Mouse (Mus musculus) frontal cortex, adult 2 months (tissue): ENCODE results near the gene Cdca5. TPM values are rescaled to one million over a fixed set of nuclear protein-coding genes. Genes with fewer than 3 reads are reported as not detected.
"Not testable (repeated sequence)": the region's sequence is repeated elsewhere in the genome, so short reads cannot be mapped to it uniquely, and the experiment has no call there.

Experiments used
- DNase-seq, 2 experiments: peaks; one replicate each; pipeline ENCODE4 v3.0.0; 2022; ENCODE audit warnings: low spot score in 1 of 2; ENCODE audit errors: extremely low spot score in 1 of 2
- polyA plus RNA-seq: library from polyadenylated mRNA; depleted of rRNA; stranded (reverse); fragments of >200 nt; gene quantifications from 2 replicates; pipeline ENCODE4 v1.2.3, GENCODE M21; 2012; rRNA removed

The Cdca5 gene
- 0.22 and 0.46 TPM in 2 replicates for polyA plus RNA-seq

DNA sequence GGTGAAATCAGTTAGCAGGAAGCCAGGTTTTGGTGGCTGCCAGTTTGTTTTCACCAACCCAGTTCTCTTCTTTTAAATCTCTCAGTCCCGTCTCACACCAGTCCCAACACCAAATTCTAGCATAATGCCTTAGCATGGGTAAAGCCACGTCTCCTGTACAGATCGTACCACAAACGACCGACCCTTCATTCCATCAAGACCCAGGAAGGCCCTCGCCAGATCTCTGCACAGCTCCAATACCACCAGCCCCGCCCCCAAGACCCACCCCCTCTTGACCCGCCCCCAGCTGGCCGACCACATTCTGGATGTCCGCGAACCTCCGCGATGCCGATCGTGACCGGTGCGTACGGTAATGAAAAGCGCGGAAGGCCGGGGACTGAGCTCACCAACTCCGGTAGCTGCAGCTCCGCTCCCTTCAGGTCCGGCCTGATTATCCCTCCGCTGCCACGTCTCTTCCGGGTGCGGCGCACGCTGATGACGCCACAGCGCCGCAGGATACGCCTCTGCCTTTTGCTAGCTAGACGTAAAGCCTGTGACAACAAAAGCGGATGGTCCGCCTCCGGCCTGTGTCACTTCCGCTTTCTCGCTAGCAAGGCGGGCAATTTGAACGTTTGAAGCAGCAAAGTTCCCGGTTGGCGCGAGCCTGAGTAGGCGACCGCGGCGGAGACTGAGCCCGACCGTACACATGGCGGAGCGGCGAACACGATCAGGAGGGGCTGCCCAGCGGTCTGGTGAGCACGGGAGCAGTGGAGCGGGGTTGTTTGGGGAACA is at the start of gene Cdca5, which contains the start of gene Zfpl1:
Cdca5 (plus strand) TSS at position 506 of the 771 bp plus-strand sequence.
Zfpl1 (minus strand) TSS at position 479 of the 771 bp plus-strand sequence.
- peak; percentile 96 to 98 for DNase-seq

- no peak for DNase-seq
Observed at GRCm38 (mm10) chr19:6035966-6036585, 48.7 kb upstream of the Cdca5 start.

- DNase-seq: no peak
Observed at GRCm38 (mm10) chr19:6037695-6038094, 47.1 kb upstream of the Cdca5 start.

DNA sequence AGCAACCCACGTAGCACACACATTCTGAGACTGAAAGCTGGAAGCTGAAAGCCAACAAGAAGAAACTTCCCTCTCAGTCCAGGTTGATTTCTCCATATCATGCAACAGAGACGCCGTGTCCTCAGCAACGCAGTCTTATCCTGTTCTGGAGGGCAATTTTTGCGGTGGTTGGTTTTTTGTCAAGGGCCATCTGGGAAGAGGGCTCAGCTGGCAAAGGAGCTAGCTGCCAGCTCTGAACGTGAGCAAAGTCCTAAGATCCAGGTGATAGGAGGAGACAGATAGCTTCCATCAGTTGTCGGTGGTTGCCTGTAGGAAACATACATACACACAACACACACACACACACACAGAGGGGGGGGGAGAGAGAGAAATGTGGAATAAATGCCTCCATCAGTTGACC is 46.5 kb upstream of the Cdca5 start:
- DNase-seq: no peak

DNA sequence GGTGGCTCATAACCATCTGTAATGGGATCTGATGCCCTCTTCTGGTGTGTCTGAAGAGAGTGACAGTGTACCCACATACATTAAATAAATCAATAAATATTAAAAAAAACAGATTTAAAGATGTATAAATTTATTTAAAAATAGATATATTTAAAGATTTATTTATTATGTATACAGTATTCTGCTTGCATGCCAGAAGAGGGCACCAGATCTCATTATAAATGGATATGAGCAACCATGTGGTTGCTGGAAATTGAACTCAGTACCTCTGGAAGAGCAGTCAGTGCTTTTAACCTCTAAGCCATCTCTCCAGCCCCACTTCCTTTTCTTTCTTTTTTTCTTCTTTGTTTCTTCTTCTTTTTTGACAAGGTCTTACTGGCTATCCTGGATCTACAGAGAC is 44.8 kb upstream of the Cdca5 start:
- no peak for DNase-seq

- no peak for DNase-seq
Observed at GRCm38 (mm10) chr19:6042293-6042692, 42.5 kb upstream of the Cdca5 start.

- DNase-seq: not testable (repeated sequence)
Observed at GRCm38 (mm10) chr19:6044102-6044501, 40.7 kb upstream of the Cdca5 start.

GRCm38 (mm10) chr19:6045366-6046293 is 39.2 kb upstream of the Cdca5 start:
- DNase-seq: peak in 1 of 2 experiments; percentile 57

GRCm38 (mm10) chr19:6046294-6047153 is 38.3 kb upstream of the Cdca5 start, which contains the start of gene Syvn1:
Gene Syvn1 (plus strand): TSS chr19:6046576.
- DNase-seq: peak; percentile 92 to 96

GRCm38 (mm10) chr19:6047154-6047898 is 37.5 kb upstream of the Cdca5 start:
- DNase-seq: no peak

- no peak for DNase-seq
Observed at GRCm38 (mm10) chr19:6047899-6048166, 37.0 kb upstream of the Cdca5 start.

DNA sequence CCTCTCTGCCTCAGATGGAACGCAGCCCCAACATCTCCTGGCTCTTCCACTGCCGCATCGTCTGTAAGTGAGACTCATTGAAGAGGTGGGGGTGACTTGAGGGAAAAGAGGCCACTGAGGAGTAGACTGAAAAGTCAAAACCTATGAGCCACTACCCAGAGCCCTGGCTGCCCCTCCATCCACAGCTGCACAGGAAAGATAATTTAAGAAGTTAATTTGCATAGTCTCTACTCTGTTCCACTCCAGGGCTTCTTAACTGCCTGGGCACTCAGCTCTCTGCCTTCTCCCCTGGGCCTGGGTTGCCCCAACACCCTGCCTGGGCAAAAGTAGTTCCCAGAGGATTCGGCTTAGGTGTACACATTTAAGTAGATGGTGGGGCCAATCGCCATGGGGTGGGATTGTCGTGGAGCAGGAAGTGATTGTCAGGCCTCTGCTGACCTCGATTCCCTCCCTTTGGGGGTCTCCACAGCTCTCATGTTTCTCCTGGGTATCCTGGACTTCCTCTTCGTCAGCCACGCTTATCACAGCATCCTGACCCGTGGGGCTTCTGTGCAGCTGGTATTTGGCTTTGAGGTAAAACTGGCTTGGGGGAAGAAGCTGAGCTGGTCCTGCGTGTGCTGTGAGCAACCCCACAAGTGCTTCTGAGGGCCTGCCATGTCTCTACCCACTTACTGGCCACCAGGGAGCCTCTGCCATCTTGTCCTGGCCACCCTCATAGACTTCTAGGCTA is 35.9 kb upstream of the Cdca5 start:
- DNase-seq: no peak

DNA sequence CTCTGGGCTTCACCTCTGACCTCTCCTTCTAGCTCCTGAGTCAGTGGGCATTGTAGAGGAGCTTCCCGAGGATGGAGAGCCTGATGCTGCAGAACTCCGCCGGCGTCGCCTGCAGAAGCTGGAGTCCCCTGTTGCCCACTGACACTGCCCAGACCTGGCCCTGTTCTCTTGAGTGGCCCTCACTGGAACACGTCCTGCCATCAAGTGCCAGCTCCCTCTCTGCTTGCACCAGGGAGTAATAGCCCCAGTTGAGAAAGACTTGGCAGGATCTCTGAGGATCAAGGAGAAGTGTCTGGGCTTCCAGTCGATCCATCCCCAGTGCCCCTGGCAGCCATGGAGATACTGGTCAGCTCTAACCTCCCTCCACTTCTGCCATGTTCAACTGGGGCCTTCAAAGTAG is 32.3 kb upstream of the Cdca5 start:
- DNase-seq: no peak

DNA sequence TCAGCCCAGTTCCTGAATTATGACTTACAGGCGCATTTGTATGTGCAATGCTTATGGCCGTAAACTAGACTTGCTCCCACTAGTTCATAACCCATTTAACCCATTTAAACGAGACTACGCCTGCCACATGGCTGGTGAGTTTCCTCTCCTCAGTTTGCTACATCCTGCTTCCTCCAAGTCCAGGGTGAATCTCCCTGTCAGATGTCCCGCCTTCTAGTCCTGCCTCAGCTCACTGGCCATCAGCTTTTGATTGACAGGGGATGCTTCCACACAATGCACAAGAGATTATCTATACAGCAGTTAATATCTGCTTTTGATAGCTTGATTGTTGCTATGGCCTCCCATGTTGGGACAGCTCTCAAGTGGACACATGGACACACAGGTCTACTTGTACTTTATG is 30.5 kb upstream of the Cdca5 start:
- no peak for DNase-seq

- no peak for DNase-seq
Observed at GRCm38 (mm10) chr19:6056696-6057095, 28.1 kb upstream of the Cdca5 start.

DNA sequence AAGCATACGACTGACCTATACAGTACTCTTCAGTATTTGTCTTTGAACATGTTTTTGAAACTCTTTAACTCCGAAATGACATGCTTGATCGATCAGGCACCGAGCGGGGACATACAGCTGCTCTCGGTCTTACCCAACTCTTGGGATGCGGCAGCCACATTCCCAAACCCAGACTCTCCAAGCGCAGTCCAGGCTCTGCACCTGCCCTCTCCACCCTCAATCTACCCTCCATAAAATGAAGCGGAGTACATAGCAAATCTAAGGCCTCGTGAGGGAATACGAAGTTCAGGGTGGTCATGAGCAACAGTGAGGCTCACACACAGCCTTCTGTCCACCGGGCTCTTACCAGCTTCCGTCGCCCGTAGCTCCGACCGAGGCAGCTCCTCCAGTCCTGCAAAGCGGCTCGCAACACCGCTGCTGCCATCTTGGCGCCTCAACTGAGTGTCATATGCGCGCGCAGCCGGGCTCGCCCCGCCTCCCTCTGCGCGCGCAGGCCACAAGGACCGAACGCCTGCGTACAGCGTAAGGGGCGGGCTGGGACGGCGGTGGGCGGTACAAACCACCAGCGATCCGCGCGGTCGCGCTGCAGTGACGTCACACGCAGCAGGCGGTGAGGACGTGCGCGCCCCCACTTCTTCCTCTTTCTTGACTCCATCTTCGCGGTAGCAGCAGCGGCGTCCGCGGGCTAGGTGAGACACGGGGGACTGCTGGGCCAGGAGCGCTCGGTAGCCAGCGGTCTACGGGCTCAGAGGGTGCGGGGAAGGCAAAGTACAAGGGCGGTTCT is 27.3 kb upstream of the Cdca5 start, which contains the start of the genes Mrpl49 and Fau:
Mrpl49 (minus strand) TSS at position 473 of the 784 bp plus-strand sequence.
Fau (plus strand) TSS at position 532 of the 784 bp plus-strand sequence.
- DNase-seq: peak; percentile 97 to 99

DNA sequence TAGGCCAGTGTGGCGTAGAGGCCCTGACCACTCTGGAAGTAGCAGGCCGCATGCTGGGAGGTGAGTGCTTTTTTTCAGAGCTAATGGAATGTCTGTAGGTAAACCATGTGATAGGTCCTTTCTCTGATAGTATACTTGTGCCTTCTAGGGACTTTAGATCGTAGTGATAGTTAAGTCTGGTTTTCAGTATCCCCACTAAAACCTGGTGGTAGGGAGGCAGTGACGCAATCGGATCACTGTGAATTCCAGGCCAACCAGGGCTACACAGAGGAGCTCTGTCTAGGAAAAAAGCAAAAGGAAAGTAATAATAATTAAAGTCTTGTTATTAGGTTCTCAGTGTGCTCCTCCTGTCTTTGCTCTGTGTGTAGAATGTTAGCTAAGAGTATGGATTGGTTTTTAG is 26.3 kb upstream of the Cdca5 start:
- no peak for DNase-seq

GRCm38 (mm10) chr19:6058966-6059365 is 25.8 kb upstream of the Cdca5 start:
- DNase-seq: no peak
